Mouse (Mus musculus) NIH3T3 (cell line): Measurements from ENCODE around the gene Ssbp2.

Experiments used
- DNase-seq: peaks from one replicate; pipeline ENCODE4 v3.0.0-alpha.2; 2012; ENCODE audit warnings: low read depth

The Ssbp2 gene

GRCm38 (mm10) chr13:91634123-91634522 is 174.0 kb downstream of the Ssbp2 start:
- DNase-seq = no peak

- DNase-seq = no peak
Observed at GRCm38 (mm10) chr13:91635957-91636356, 175.9 kb downstream of the Ssbp2 start.

GRCm38 (mm10) chr13:91636814-91637213 is 176.7 kb downstream of the Ssbp2 start:
- DNase-seq = peak; percentile 91

- no peak for DNase-seq
Observed at GRCm38 (mm10) chr13:91638836-91639235, 178.8 kb downstream of the Ssbp2 start.

- DNase-seq = no peak
Observed at GRCm38 (mm10) chr13:91640219-91640618, 180.1 kb downstream of the Ssbp2 start.

GRCm38 (mm10) chr13:91648240-91648639 is 188.2 kb downstream of the Ssbp2 start:
- peak; percentile 31 for DNase-seq

- peak; percentile 20 for DNase-seq
Observed at GRCm38 (mm10) chr13:91649926-91650325, 189.8 kb downstream of the Ssbp2 start.

GRCm38 (mm10) chr13:91661068-91661795 is 201.1 kb downstream of the Ssbp2 start:
- DNase-seq = peak; percentile 11

- no peak for DNase-seq
Observed at GRCm38 (mm10) chr13:91662751-91663150, 202.7 kb downstream of the Ssbp2 start.

GRCm38 (mm10) chr13:91673241-91673640 is 213.2 kb downstream of the Ssbp2 start:
- no peak for DNase-seq

GRCm38 (mm10) chr13:91680764-91681437 is 220.8 kb downstream of the Ssbp2 start:
- no peak for DNase-seq

- no peak for DNase-seq
Observed at GRCm38 (mm10) chr13:91681474-91681873, 221.4 kb downstream of the Ssbp2 start.

GRCm38 (mm10) chr13:91690118-91690517 is 230.0 kb downstream of the Ssbp2 start:
- DNase-seq = no peak

- DNase-seq = no peak
Observed at GRCm38 (mm10) chr13:91693615-91694014, 233.5 kb downstream of the Ssbp2 start.

GRCm38 (mm10) chr13:91695406-91695805 is 235.3 kb downstream of the Ssbp2 start:
- no peak for DNase-seq

GRCm38 (mm10) chr13:91696109-91696645 is 236.1 kb downstream of the Ssbp2 start:
- DNase-seq = peak; percentile 31

GRCm38 (mm10) chr13:91697011-91697410 is 236.9 kb downstream of the Ssbp2 start:
- DNase-seq = peak; percentile 66

- no peak for DNase-seq
Observed at GRCm38 (mm10) chr13:91702337-91702736, 242.3 kb downstream of the Ssbp2 start.

GRCm38 (mm10) chr13:91719487-91719886 is 259.4 kb downstream of the Ssbp2 start:
- DNase-seq = no peak

GRCm38 (mm10) chr13:91723108-91723735 is 263.1 kb downstream of the Ssbp2 start:
- no peak for DNase-seq

- no peak for DNase-seq
Observed at GRCm38 (mm10) chr13:91723736-91724119, 263.6 kb downstream of the Ssbp2 start.

- peak; percentile 73 for DNase-seq
Observed at GRCm38 (mm10) chr13:91724211-91724610, 264.1 kb downstream of the Ssbp2 start.

- no peak for DNase-seq
Observed at GRCm38 (mm10) chr13:91725130-91725529, 265.0 kb downstream of the Ssbp2 start.
